Mouse (Mus musculus) cerebellum, adult 2 months (tissue): ENCODE results near the gene Wwc2. TPM values are rescaled to one million over a fixed set of nuclear protein-coding genes. Genes with fewer than 3 reads are reported as not detected.
A peak's percentile ranks its signal among the peaks of the same experiment; 100 is the strongest.

Experiments
- DNase-seq, 2 experiments: peaks; one replicate each; pipeline ENCODE4 v3.0.0; 2021
- H3K27ac ChIP-seq: fragments of 200-500 bp; 2 replicates; pipeline ENCODE4 v1.5.1; 2012; ENCODE audit warnings: low read length, control low read depth, inconsistent platforms; ENCODE audit not compliant: insufficient read depth
- H3K27me3 ChIP-seq: fragments of 200-500 bp; 2 replicates; pipeline ENCODE4 v1.6.1; 2012; ENCODE audit warnings: inconsistent platforms, mild to moderate bottlenecking, low read length, moderate library complexity; ENCODE audit not compliant: control insufficient read depth, insufficient read depth
- H3K4me1 ChIP-seq: fragments of 200-500 bp; 2 replicates; pipeline ENCODE4 v1.6.1; 2011; ENCODE audit warnings: low read length; ENCODE audit not compliant: control insufficient read depth, insufficient read depth
- H3K4me3 ChIP-seq: fragments of 200-500 bp; replicated peaks from 2 replicates; pipeline ENCODE3; 2011; ENCODE audit warnings: mild to moderate bottlenecking, low read depth, low read length, control low read depth; ENCODE audit not compliant: insufficient read depth
- CTCF ChIP-seq: fragments of 200-500 bp; IDR thresholded peaks from 2 replicates; pipeline ENCODE4 v1.5.1; 2011; ENCODE audit warnings: low read depth, mild to moderate bottlenecking, control low read depth, low read length, moderate library complexity, borderline replicate concordance; ENCODE audit not compliant: insufficient read depth
- POLR2A ChIP-seq: fragments of 200-500 bp; IDR thresholded peaks from 2 replicates; pipeline ENCODE4 v1.6.1; 2011; ENCODE audit warnings: low read length, control low read depth, borderline replicate concordance; ENCODE audit not compliant: insufficient read depth
- WGBS: fragments of 180-500 bp; shearing (Covaris S2); methylation state at CpG from one replicate; pipeline ENCODE4 v1.1.7; 2018; 5-methylcytosine and 5-hydroxymethylcytosine counted together
- polyA plus RNA-seq: library from polyadenylated mRNA; depleted of rRNA; stranded (reverse); fragments of >200 nt; gene quantifications from 2 replicates; pipeline ENCODE4 v1.2.3, GENCODE M21; 2012

Wwc2 gene
- polyA plus RNA-seq, 1 experiment, result 6.3 TPM

- no peak for TF ChIP-seq POLR2A
- no peak for TF ChIP-seq CTCF
- WGBS, result 81% methylated on average over 2 of the region's 2 CpGs
- Histone ChIP-seq H3K4me3 (no peak overlapping the region), H3K4me1 (peaks cover 4% of the 10 kb centered on the region), H3K27me3 (no peaks in the 10 kb centered on the region; the same call in 1 of the 2 replicates), H3K27ac (no peak overlapping the region)
- DNase-seq, result no peak
Observed at GRCm38 (mm10) chr8:47971121-47971520, 19.6 kb downstream of the Wwc2 start.

- 78% methylated on average over 5 of the region's 5 CpGs for WGBS
- DNase-seq, result no peak
Observed at GRCm38 (mm10) chr8:47970576-47970975, 20.1 kb downstream of the Wwc2 start.

GRCm38 (mm10) chr8:47967045-47967920, 23.4 kb downstream of the Wwc2 start:
- H3K4me3 ChIP-seq, result no peak overlapping the region
- WGBS, result 25% methylated on average over 20 of the region's 20 CpGs
- no peak for DNase-seq
- H3K27me3 ChIP-seq, result no peaks in the 10 kb centered on the region; the same call in 1 of the 2 replicates
- TF ChIP-seq CTCF (no peak), POLR2A (no peak)
- no peaks in the 10 kb centered on the region; the same call in 1 of the 2 replicates for H3K4me1 ChIP-seq
- no peak overlapping the region for H3K27ac ChIP-seq

More at GRCm38 (mm10) chr8:47970576-47970975, 20.1 kb downstream of the Wwc2 start:
- Histone ChIP-seq H3K27me3 (no peaks in the 10 kb centered on the region; the same call in 1 of the 2 replicates), H3K4me1 (peaks cover 4% of the 10 kb centered on the region), H3K27ac (no peak overlapping the region), H3K4me3 (no peak overlapping the region)
- TF ChIP-seq POLR2A, result no peak
- TF ChIP-seq CTCF, result no peak

GRCm38 (mm10) chr8:47962484-47962883, 28.2 kb downstream of the Wwc2 start:
- H3K27me3 ChIP-seq, result no peaks in the 10 kb centered on the region
- 68% methylated on average over 4 of the region's 4 CpGs for WGBS
- H3K27ac ChIP-seq, result no peak overlapping the region
- H3K4me3 ChIP-seq, result no peak overlapping the region
- no peak for DNase-seq
- H3K4me1 ChIP-seq, result no peaks in the 10 kb centered on the region; the same call in 1 of the 2 replicates
- TF ChIP-seq CTCF (no peak), POLR2A (no peak)

GRCm38 (mm10) chr8:47962005-47962404, 28.7 kb downstream of the Wwc2 start:
- TF ChIP-seq CTCF (no peak), POLR2A (no peak)

GRCm38 (mm10) chr8:47957560-47957959, 33.2 kb downstream of the Wwc2 start:
- Histone ChIP-seq H3K27ac (no peak overlapping the region), H3K4me3 (no peak overlapping the region), H3K4me1 (no peaks in the 10 kb centered on the region), H3K27me3 (no peaks in the 10 kb centered on the region)
- TF ChIP-seq CTCF (no peak), POLR2A (no peak)
- DNase-seq, result no peak
- WGBS, result 90% methylated on average over 4 of the region's 4 CpGs

More at GRCm38 (mm10) chr8:47962005-47962404, 28.7 kb downstream of the Wwc2 start:
- Histone ChIP-seq H3K4me1 (no peaks in the 10 kb centered on the region), H3K27ac (no peak overlapping the region), H3K27me3 (no peaks in the 10 kb centered on the region), H3K4me3 (no peak overlapping the region)
- WGBS, result 15% methylated on average over 6 of the region's 6 CpGs
- peak; percentile 18 to 22 for DNase-seq

GRCm38 (mm10) chr8:47951380-47951932, 39.3 kb downstream of the Wwc2 start:
- DNase-seq, result no peak
- Histone ChIP-seq H3K27ac (no peak overlapping the region), H3K27me3 (no peaks in the 10 kb centered on the region), H3K4me1 (no peaks in the 10 kb centered on the region), H3K4me3 (no peak overlapping the region)
- 50% methylated on average over 7 of the region's 7 CpGs for WGBS
- peak; percentile 23; the same call in 1 of the 2 replicates for TF ChIP-seq CTCF
- TF ChIP-seq POLR2A, result no peak

GRCm38 (mm10) chr8:47948836-47949235, 41.9 kb downstream of the Wwc2 start:
- DNase-seq, result no peak
- H3K27me3 ChIP-seq, result no peaks in the 10 kb centered on the region
- H3K4me3 ChIP-seq, result no peak overlapping the region
- 69% methylated on average over 4 of the region's 4 CpGs for WGBS
- H3K27ac ChIP-seq, result no peak overlapping the region
- no peaks in the 10 kb centered on the region for H3K4me1 ChIP-seq
- TF ChIP-seq CTCF, result no peak
- no peak for TF ChIP-seq POLR2A
